Mouse (Mus musculus) liver, adult 2 months (tissue): ENCODE results near the gene Anxa3. TPM values are rescaled to one million over a fixed set of nuclear protein-coding genes. Genes with fewer than 3 reads are reported as not detected.

Experiments
- DNase-seq: peaks from one replicate; pipeline ENCODE4 v3.0.0-alpha.2; 2011; ENCODE audit warnings: low read depth, low spot score; ENCODE audit errors: extremely low read depth
- H3K27ac ChIP-seq: fragments of 200-500 bp; replicated peaks from 2 replicates; pipeline ENCODE4 v1.5.1; 2012; ENCODE audit warnings: low read depth, mild to moderate bottlenecking, control low read depth, inconsistent platforms, low read length; ENCODE audit not compliant: insufficient read depth
- H3K27me3 ChIP-seq: fragments of 200-500 bp; 2 replicates; pipeline ENCODE4 v1.6.1; 2012; ENCODE audit warnings: mild to moderate bottlenecking, moderate library complexity, low read length, inconsistent platforms; ENCODE audit not compliant: control insufficient read depth, insufficient read depth
- H3K36me3 ChIP-seq: fragments of 200-500 bp; 2 replicates; pipeline ENCODE4 v1.6.1; 2012; ENCODE audit warnings: low read length, inconsistent platforms; ENCODE audit not compliant: control insufficient read depth, insufficient read depth
- H3K4me1 ChIP-seq: fragments of 200-500 bp; 2 replicates; pipeline ENCODE4 v1.6.1; 2011; ENCODE audit warnings: low read length; ENCODE audit not compliant: control insufficient read depth, insufficient read depth
- H3K4me3 ChIP-seq: fragments of 200-500 bp; 2 replicates; pipeline ENCODE4 v1.5.1; 2011; ENCODE audit warnings: low read depth, mild to moderate bottlenecking, control low read depth, low read length, moderate library complexity; ENCODE audit not compliant: insufficient read depth
- H3K79me2 ChIP-seq: fragments of 200-500 bp; 2 replicates; pipeline ENCODE4 v1.6.1; 2012; ENCODE audit warnings: inconsistent platforms, mild to moderate bottlenecking, low read length, moderate library complexity; ENCODE audit not compliant: control insufficient read depth, insufficient read depth
- H3K9ac ChIP-seq: fragments of 200-500 bp; 2 replicates; pipeline ENCODE4 v1.6.1; 2012; ENCODE audit warnings: low read depth, mild to moderate bottlenecking, control low read depth, inconsistent platforms, low read length
- CTCF ChIP-seq: fragments of 200-500 bp; IDR thresholded peaks from 2 replicates; pipeline ENCODE4 v1.5.1; 2011; ENCODE audit warnings: low read depth, low read length, control low read depth
- POLR2A ChIP-seq: fragments of 200-500 bp; IDR thresholded peaks from 2 replicates; pipeline ENCODE4 v1.6.1; 2011; ENCODE audit warnings: low read length, control low read depth; ENCODE audit not compliant: insufficient read depth; ENCODE audit errors: extremely low read depth
- WGBS: fragments of 180-500 bp; shearing (Covaris S2); methylation state at CpG from one replicate; pipeline ENCODE4 v1.1.7; 2018; 5-methylcytosine and 5-hydroxymethylcytosine counted together
- polyA plus RNA-seq: library from polyadenylated mRNA; depleted of rRNA; stranded (reverse); fragments of >200 nt; gene quantifications from 2 replicates; pipeline ENCODE4 v1.2.3, GENCODE M21; 2012
- total RNA-seq: library from RNA; depleted of rRNA; stranded (reverse); fragments of >200 nt; gene quantifications from 2 replicates; pipeline ENCODE4 v1.2.3, GENCODE M21; 2014

Gene Anxa3
- total and polyA plus RNA-seq, 2 experiments, result 1.5 to 7.8 TPM

- Histone ChIP-seq H3K9ac (no peak overlapping the region), H3K27ac (no peak overlapping the region)
These were observed 11.7 kb downstream of the Anxa3 start for GRCm38 (mm10) chr5:96804813-96805212.

GRCm38 (mm10) chr5:96810620-96811019 lies 17.5 kb downstream of the Anxa3 start:
- H3K27me3 ChIP-seq, result no peaks in the 10 kb centered on the region
- no peak overlapping the region for H3K27ac ChIP-seq
- H3K9ac ChIP-seq, result no peak overlapping the region
- DNase-seq, result no peak
- H3K4me1 ChIP-seq, result no peaks in the 10 kb centered on the region; the same call in 1 of the 2 replicates
- no peaks in the 10 kb centered on the region for H3K79me2 ChIP-seq
- 84% methylated on average over 4 of the region's 4 CpGs for WGBS
- no peak for TF ChIP-seq POLR2A
- no peak for TF ChIP-seq CTCF
- H3K36me3 ChIP-seq, result no peaks in the 10 kb centered on the region
- H3K4me3 ChIP-seq, result no peak overlapping the region

More at GRCm38 (mm10) chr5:96804813-96805212, 11.7 kb downstream of the Anxa3 start:
- TF ChIP-seq CTCF, result no peak
- no peak for TF ChIP-seq POLR2A
- whole genome bisulfite sequencing, result 88% methylated on average over 3 of the region's 3 CpGs
- H3K36me3 ChIP-seq, result no peaks in the 10 kb centered on the region
- no peak for DNase-seq
- H3K79me2 ChIP-seq, result no peaks in the 10 kb centered on the region
- H3K27me3 ChIP-seq, result no peaks in the 10 kb centered on the region
- H3K4me1 ChIP-seq, result peaks cover 2% of the 10 kb centered on the region; the same call in 1 of the 2 replicates
- no peak overlapping the region for H3K4me3 ChIP-seq

GRCm38 (mm10) chr5:96824769-96825327 lies 31.7 kb downstream of the Anxa3 start:
- Histone ChIP-seq H3K9ac (no peak overlapping the region), H3K27me3 (no peaks in the 10 kb centered on the region), H3K27ac (no peak overlapping the region), H3K4me3 (no peak overlapping the region), H3K36me3 (no peaks in the 10 kb centered on the region), H3K79me2 (no peaks in the 10 kb centered on the region), H3K4me1 (no peaks in the 10 kb centered on the region)
- WGBS, result 87% methylated on average over 13 of the region's 13 CpGs
- no peak for DNase-seq
- TF ChIP-seq CTCF, result no peak
- TF ChIP-seq POLR2A, result no peak

- H3K36me3 ChIP-seq, result no peaks in the 10 kb centered on the region
These were observed 34.0 kb downstream of the Anxa3 start for GRCm38 (mm10) chr5:96827176-96827575.

GRCm38 (mm10) chr5:96834338-96834737 lies 41.2 kb downstream of the Anxa3 start:
- no peaks in the 10 kb centered on the region for H3K27me3 ChIP-seq
- WGBS, result 91% methylated on average over 5 of the region's 5 CpGs
- no peaks in the 10 kb centered on the region for H3K4me1 ChIP-seq
- no peak for DNase-seq
- H3K4me3 ChIP-seq, result no peak overlapping the region
- no peaks in the 10 kb centered on the region for H3K79me2 ChIP-seq
- 0 out of 2 replicates have a peak, but pooled peaks cover 2% of the 10 kb centered on the region for H3K36me3 ChIP-seq
- H3K27ac ChIP-seq, result no peak overlapping the region
- no peak for TF ChIP-seq POLR2A
- no peak for TF ChIP-seq CTCF
- no peak overlapping the region for H3K9ac ChIP-seq

More at GRCm38 (mm10) chr5:96827176-96827575, 34.0 kb downstream of the Anxa3 start:
- Histone ChIP-seq H3K9ac (no peak overlapping the region), H3K4me1 (no peaks in the 10 kb centered on the region), H3K4me3 (no peak overlapping the region), H3K27me3 (no peaks in the 10 kb centered on the region), H3K27ac (no peak overlapping the region), H3K79me2 (no peaks in the 10 kb centered on the region)
- DNase-seq, result no peak
- WGBS, result 79% methylated on average over 1 of the region's 1 CpGs
- TF ChIP-seq CTCF (no peak), POLR2A (no peak)

- Histone ChIP-seq H3K9ac (no peak overlapping the region), H3K27ac (no peak overlapping the region), H3K4me3 (no peak overlapping the region), H3K27me3 (no peaks in the 10 kb centered on the region), H3K79me2 (no peaks in the 10 kb centered on the region), H3K36me3 (no peaks in the 10 kb centered on the region), H3K4me1 (no peaks in the 10 kb centered on the region)
- TF ChIP-seq POLR2A (no peak), CTCF (no peak)
- no peak for DNase-seq
These were observed 54.8 kb downstream of the Anxa3 start for GRCm38 (mm10) chr5:96847986-96848385.
